Mouse (Mus musculus): ENCODE data around the gene Eppin. TPM values are rescaled to one million over a fixed set of nuclear protein-coding genes. Genes with fewer than 3 reads are reported as not detected.

Gene Eppin
- polyA plus RNA-seq, 1 experiment from 2014 or later = not detected

GRCm38 (mm10) chr2:164550895-164551269, 42.5 kb downstream of the Eppin start:
- H3K9me3 ChIP-seq (replicated peaks) = no peaks in the 10 kb centered on the region
- peaks cover 13% of the 10 kb centered on the region for H3K4me1 ChIP-seq
- no peak overlapping the region for H3K27ac ChIP-seq
- DNase-seq (ENCODE audit: low spot score) = no peak
- no peak overlapping the region for H3K4me3 ChIP-seq
- H3K27me3 ChIP-seq (ENCODE audit: low read depth, poor library complexity, severe bottlenecking) = peaks cover 7% of the 10 kb centered on the region; the same call in 1 of the 2 replicates
- WGBS = 83% methylated on average over 2 of the region's 2 CpGs
- H3K36me3 ChIP-seq = no peaks in the 10 kb centered on the region

- H3K9me3 ChIP-seq (replicated peaks) = no peaks in the 10 kb centered on the region
- peaks cover 7% of the 10 kb centered on the region; the same call in 1 of the 2 replicates for H3K27me3 ChIP-seq (ENCODE audit: low read depth, poor library complexity, severe bottlenecking)
- 24% methylated on average over 10 of the region's 10 CpGs for WGBS
- 0 out of 2 replicates have a peak overlapping the region, but pooled peaks have one; percentile 21 for H3K4me3 ChIP-seq
- H3K36me3 ChIP-seq = no peaks in the 10 kb centered on the region
- H3K27ac ChIP-seq = no peak overlapping the region
- peaks cover 15% of the 10 kb centered on the region for H3K4me1 ChIP-seq
- DNase-seq (ENCODE audit: low spot score) = no peak
These were observed 43.2 kb downstream of the Eppin start for GRCm38 (mm10) chr2:164549963-164550894.

GRCm38 (mm10) chr2:164549338-164549737, 44.1 kb downstream of the Eppin start:
- DNase-seq (ENCODE audit: low spot score) = no peak
- Histone ChIP-seq H3K9me3 (replicated peaks) (no peaks in the 10 kb centered on the region), H3K36me3 (no peaks in the 10 kb centered on the region), H3K27me3 (ENCODE audit: low read depth, poor library complexity, severe bottlenecking) (peaks cover 7% of the 10 kb centered on the region; the same call in 1 of the 2 replicates), H3K4me1 (peaks cover 18% of the 10 kb centered on the region), H3K27ac (no peak overlapping the region), H3K4me3 (no peak overlapping the region)
- WGBS = 52% methylated on average over 4 of the region's 4 CpGs

- H3K9me3 ChIP-seq (replicated peaks) = no peaks in the 10 kb centered on the region
- H3K36me3 ChIP-seq = no peaks in the 10 kb centered on the region
- WGBS = 49% methylated on average over 5 of the region's 5 CpGs
- no peak overlapping the region for H3K4me3 ChIP-seq
- no peak overlapping the region for H3K27ac ChIP-seq
- H3K4me1 ChIP-seq = peaks cover 13% of the 10 kb centered on the region; the same call in 1 of the 2 replicates
- DNase-seq (ENCODE audit: low spot score) = no peak
- H3K27me3 ChIP-seq (ENCODE audit: low read depth, poor library complexity, severe bottlenecking) = no peaks in the 10 kb centered on the region
These were observed 48.8 kb downstream of the Eppin start for GRCm38 (mm10) chr2:164544454-164545097.

GRCm38 (mm10) chr2:164543745-164544144, 49.6 kb downstream of the Eppin start:
- Histone ChIP-seq H3K9me3 (replicated peaks) (no peaks in the 10 kb centered on the region), H3K36me3 (no peaks in the 10 kb centered on the region), H3K4me1 (peaks cover 11% of the 10 kb centered on the region; the same call in 1 of the 2 replicates), H3K27ac (no peak overlapping the region), H3K4me3 (no peak overlapping the region), H3K27me3 (ENCODE audit: low read depth, poor library complexity, severe bottlenecking) (no peaks in the 10 kb centered on the region)
- 71% methylated on average over 2 of the region's 2 CpGs for WGBS
- DNase-seq (ENCODE audit: low spot score) = no peak

GRCm38 (mm10) chr2:164542598-164542997, 50.8 kb downstream of the Eppin start:
- Histone ChIP-seq H3K9me3 (replicated peaks) (no peaks in the 10 kb centered on the region), H3K4me1 (peaks cover 11% of the 10 kb centered on the region; the same call in 1 of the 2 replicates), H3K27me3 (ENCODE audit: low read depth, poor library complexity, severe bottlenecking) (no peaks in the 10 kb centered on the region), H3K36me3 (no peaks in the 10 kb centered on the region), H3K27ac (no peak overlapping the region), H3K4me3 (no peak overlapping the region)
- WGBS = 89% methylated on average over 7 of the region's 7 CpGs
- DNase-seq (ENCODE audit: low spot score) = no peak

- 80% methylated on average over 5 of the region's 5 CpGs for WGBS
- Histone ChIP-seq H3K27ac (no peak overlapping the region), H3K36me3 (no peaks in the 10 kb centered on the region), H3K27me3 (ENCODE audit: low read depth, poor library complexity, severe bottlenecking) (no peaks in the 10 kb centered on the region), H3K4me1 (peaks cover 11% of the 10 kb centered on the region; the same call in 1 of the 2 replicates), H3K4me3 (no peak overlapping the region), H3K9me3 (replicated peaks) (no peaks in the 10 kb centered on the region)
- DNase-seq (ENCODE audit: low spot score) = no peak
These were observed 51.3 kb downstream of the Eppin start for GRCm38 (mm10) chr2:164542132-164542531.

GRCm38 (mm10) chr2:164540652-164541427, 52.6 kb downstream of the Eppin start:
- DNase-seq (ENCODE audit: low spot score) = no peak
- H3K4me3 ChIP-seq = no peak overlapping the region
- H3K9me3 ChIP-seq (replicated peaks) = no peaks in the 10 kb centered on the region
- WGBS = 48% methylated on average over 8 of the region's 8 CpGs
- no peak overlapping the region for H3K27ac ChIP-seq
- H3K27me3 ChIP-seq (ENCODE audit: low read depth, poor library complexity, severe bottlenecking) = no peaks in the 10 kb centered on the region
- peaks cover 11% of the 10 kb centered on the region; the same call in 1 of the 2 replicates for H3K4me1 ChIP-seq
- no peaks in the 10 kb centered on the region for H3K36me3 ChIP-seq

Other genes with a start within 250 kb of the Eppin start
- 0.46 TPM in 1 of 2 replicates, not detected in the other for gene Slpi, start 204.5 kb downstream of the Eppin start, polyA plus RNA-seq (2016; fragmentation: Nextera tagmentation; extraction: Ambion mirVana)
- gene Rbpjl, start 190.5 kb downstream of the Eppin start, polyA plus RNA-seq (2016; fragmentation: Nextera tagmentation; extraction: Ambion mirVana) = 0.03 TPM in 1 of 2 replicates, not detected in the other
- gene Matn4, start 188.4 kb downstream of the Eppin start, polyA plus RNA-seq (2016; fragmentation: Nextera tagmentation; extraction: Ambion mirVana) = 0.15 and 3.0 TPM in 2 replicates
- gene Sdc4, start 149.7 kb downstream of the Eppin start, polyA plus RNA-seq (2016; fragmentation: Nextera tagmentation; extraction: Ambion mirVana) = 22.1 and 24.2 TPM in 2 replicates
- 54.4 and 54.5 TPM in 2 replicates for gene Sys1, start 136.6 kb downstream of the Eppin start, polyA plus RNA-seq (2016; fragmentation: Nextera tagmentation; extraction: Ambion mirVana)
- 2.2 and 3.2 TPM in 2 replicates for gene Gm20458, start 132.6 kb downstream of the Eppin start, polyA plus RNA-seq (2016; fragmentation: Nextera tagmentation; extraction: Ambion mirVana)
- not detected in 2 replicates for gene Trp53tg5, start 119.9 kb downstream of the Eppin start, polyA plus RNA-seq (2016; fragmentation: Nextera tagmentation; extraction: Ambion mirVana)
- gene Dbndd2, start 107.5 kb downstream of the Eppin start, polyA plus RNA-seq (2016; fragmentation: Nextera tagmentation; extraction: Ambion mirVana) = 0.70 and 2.1 TPM in 2 replicates
- gene Pigt, start 96.1 kb downstream of the Eppin start, polyA plus RNA-seq (2016; fragmentation: Nextera tagmentation; extraction: Ambion mirVana) = 35.7 and 37.5 TPM in 2 replicates
- 35.5 and 40.0 TPM in 2 replicates for gene Wfdc2, start 31.2 kb downstream of the Eppin start, polyA plus RNA-seq (2016; fragmentation: Nextera tagmentation; extraction: Ambion mirVana)
- gene Spint3, start 20.1 kb downstream of the Eppin start, polyA plus RNA-seq (2016; fragmentation: Nextera tagmentation; extraction: Ambion mirVana) = not detected in 2 replicates
- not detected in 2 replicates for gene Wfdc6a, start 8.1 kb downstream of the Eppin start, polyA plus RNA-seq (2016; fragmentation: Nextera tagmentation; extraction: Ambion mirVana)
- not detected in 2 replicates for gene Wfdc6b, start 19.9 kb upstream of the Eppin start, polyA plus RNA-seq (2016; fragmentation: Nextera tagmentation; extraction: Ambion mirVana)
- not detected in 2 replicates for gene Wfdc8, start 20.0 kb upstream of the Eppin start, polyA plus RNA-seq (2016; fragmentation: Nextera tagmentation; extraction: Ambion mirVana)
- gene Wfdc16, start 45.2 kb upstream of the Eppin start, polyA plus RNA-seq (2016; fragmentation: Nextera tagmentation; extraction: Ambion mirVana) = not detected in 2 replicates
- gene Wfdc10, start 62.5 kb upstream of the Eppin start, polyA plus RNA-seq (2016; fragmentation: Nextera tagmentation; extraction: Ambion mirVana) = not detected in 2 replicates
- not detected in 2 replicates for gene Wfdc9, start 63.0 kb upstream of the Eppin start, polyA plus RNA-seq (2016; fragmentation: Nextera tagmentation; extraction: Ambion mirVana)
- not detected in 2 replicates for gene Wfdc11, start 80.5 kb upstream of the Eppin start, polyA plus RNA-seq (2016; fragmentation: Nextera tagmentation; extraction: Ambion mirVana)
- not detected in 2 replicates for gene Wfdc13, start 91.5 kb upstream of the Eppin start, polyA plus RNA-seq (2016; fragmentation: Nextera tagmentation; extraction: Ambion mirVana)
- gene Spint4, start 104.9 kb upstream of the Eppin start, polyA plus RNA-seq (2016; fragmentation: Nextera tagmentation; extraction: Ambion mirVana) = not detected in 2 replicates
- not detected in 2 replicates for gene Spint5, start 121.7 kb upstream of the Eppin start, polyA plus RNA-seq (2016; fragmentation: Nextera tagmentation; extraction: Ambion mirVana)
- 0.95 and 0.98 TPM in 2 replicates for gene Wfdc3, start 152.3 kb upstream of the Eppin start, polyA plus RNA-seq (2016; fragmentation: Nextera tagmentation; extraction: Ambion mirVana)
- 93.1 and 93.2 TPM in 2 replicates for gene Dnttip1, start 152.4 kb upstream of the Eppin start, polyA plus RNA-seq (2016; fragmentation: Nextera tagmentation; extraction: Ambion mirVana)
- 607 and 617 TPM in 2 replicates for gene Ube2c, start 176.3 kb upstream of the Eppin start, polyA plus RNA-seq (2016; fragmentation: Nextera tagmentation; extraction: Ambion mirVana)
- gene Tnnc2, start 186.4 kb upstream of the Eppin start, polyA plus RNA-seq (2016; fragmentation: Nextera tagmentation; extraction: Ambion mirVana) = 0.79 and 1.3 TPM in 2 replicates
- gene Snx21, start 192.2 kb upstream of the Eppin start, polyA plus RNA-seq (2016; fragmentation: Nextera tagmentation; extraction: Ambion mirVana) = 9.0 and 12.2 TPM in 2 replicates
- gene Acot8, start 211.3 kb upstream of the Eppin start, polyA plus RNA-seq (2016; fragmentation: Nextera tagmentation; extraction: Ambion mirVana) = 14.7 and 18.4 TPM in 2 replicates
- 9.1 and 9.9 TPM in 2 replicates for gene Zswim3, start 211.5 kb upstream of the Eppin start, polyA plus RNA-seq (2016; fragmentation: Nextera tagmentation; extraction: Ambion mirVana)
- gene Zswim1, start 229.1 kb upstream of the Eppin start, polyA plus RNA-seq (2016; fragmentation: Nextera tagmentation; extraction: Ambion mirVana) = 24.3 and 24.6 TPM in 2 replicates
- gene Spata25, start 234.9 kb upstream of the Eppin start, polyA plus RNA-seq (2016; fragmentation: Nextera tagmentation; extraction: Ambion mirVana) = 0.36 TPM in 1 of 2 replicates, not detected in the other
- 93.0 and 105 TPM in 2 replicates for gene Ctsa, start 239.3 kb upstream of the Eppin start, polyA plus RNA-seq (2016; fragmentation: Nextera tagmentation; extraction: Ambion mirVana)
- 4.0 and 6.9 TPM in 2 replicates for gene Neurl2, start 239.9 kb upstream of the Eppin start, polyA plus RNA-seq (2016; fragmentation: Nextera tagmentation; extraction: Ambion mirVana)

All from limb, embryonic 10.5 days (tissue).